Mouse (Mus musculus) layer of hippocampus, adult 18-20 months (tissue): ENCODE measurements around the gene Mex3a. TPM values are rescaled to one million over a fixed set of nuclear protein-coding genes. Genes with fewer than 3 reads are reported as not detected.

Experiments used
- DNase-seq, 2 experiments: peaks; one replicate each; pipeline ENCODE4 v3.0.0; 2022; ENCODE audit warnings: low spot score in 2 of 2
- total RNA-seq, 2 experiments: library from RNA; stranded (reverse); gene quantifications; 2 replicates each; pipeline ENCODE4 v1.2.3; 2021

The Mex3a gene
- total RNA-seq, 2 experiments from 2014 or later = 2.0 to 2.2 TPM

DNA sequence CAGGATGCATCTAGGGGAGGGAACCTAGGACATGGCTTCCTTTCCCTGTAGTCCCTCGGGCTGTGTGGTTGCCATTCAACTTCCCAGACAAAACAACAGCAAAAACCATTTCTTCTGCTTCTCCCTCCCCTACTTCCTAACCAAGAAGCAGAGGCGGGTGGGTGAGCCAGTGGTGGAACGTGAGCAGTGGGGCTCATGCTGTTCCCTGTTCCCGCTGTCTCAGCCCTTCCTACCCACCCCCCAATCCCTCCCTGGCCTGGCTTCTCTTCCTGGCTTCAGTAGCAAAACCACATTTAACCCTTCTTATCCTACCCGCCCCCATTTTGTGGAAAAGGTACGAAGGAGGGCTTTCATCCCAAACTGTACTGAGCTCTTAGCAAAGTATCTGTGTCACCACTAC, 27.1 kb upstream of the Mex3a start:
- DNase-seq = no peak

GRCm38 (mm10) chr3:88505765-88506164, 26.4 kb upstream of the Mex3a start:
- DNase-seq = no peak

- no peak for DNase-seq
Measured at GRCm38 (mm10) chr3:88509250-88509649, 22.9 kb upstream of the Mex3a start.

DNA sequence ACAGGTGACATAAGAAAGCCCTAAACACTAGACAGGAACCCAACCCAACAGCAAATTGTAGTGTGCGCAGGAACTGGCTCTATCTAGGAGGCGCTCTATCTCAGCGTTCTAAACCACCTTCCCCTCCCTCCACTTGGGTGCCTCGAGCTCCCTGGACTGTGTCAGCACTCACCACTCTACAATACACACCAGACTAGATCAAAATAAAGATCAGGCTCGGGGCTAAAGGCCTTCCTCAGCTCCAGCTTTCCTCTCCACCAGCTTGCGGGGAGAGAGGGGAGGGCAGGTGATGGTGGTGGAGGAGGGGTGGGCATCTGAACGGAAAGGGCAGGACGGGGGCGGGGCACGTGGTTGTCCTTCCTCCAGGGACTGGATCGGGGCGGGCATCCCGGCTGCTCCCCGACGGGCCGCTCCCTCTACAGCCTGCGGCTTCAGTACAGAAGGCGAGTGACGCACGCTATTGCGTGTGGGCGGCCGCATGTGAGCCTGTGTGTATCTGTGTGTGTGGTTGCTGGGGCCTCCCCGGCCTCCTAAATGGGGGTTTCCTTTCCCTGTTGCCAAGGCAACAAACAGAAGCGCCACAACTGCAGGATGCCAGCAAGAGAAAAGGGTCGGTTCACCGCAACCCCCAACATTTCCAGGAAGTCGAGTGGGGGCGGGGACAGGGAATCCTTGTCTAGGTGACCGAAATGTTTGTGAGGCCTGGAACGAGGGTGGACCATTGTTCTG, 22.3 kb upstream of the Mex3a start, which contains the start of gene Lmna:
TSS of gene Lmna (minus strand) at position 265 of the 729 bp plus-strand sequence.
- DNase-seq = peak; percentile 91 to 94

GRCm38 (mm10) chr3:88510421-88511289, 21.5 kb upstream of the Mex3a start:
- DNase-seq = no peak

GRCm38 (mm10) chr3:88511559-88511958, 20.6 kb upstream of the Mex3a start:
- DNase-seq = no peak

- DNase-seq = no peak
Measured at GRCm38 (mm10) chr3:88512141-88512895, 19.9 kb upstream of the Mex3a start.

DNA sequence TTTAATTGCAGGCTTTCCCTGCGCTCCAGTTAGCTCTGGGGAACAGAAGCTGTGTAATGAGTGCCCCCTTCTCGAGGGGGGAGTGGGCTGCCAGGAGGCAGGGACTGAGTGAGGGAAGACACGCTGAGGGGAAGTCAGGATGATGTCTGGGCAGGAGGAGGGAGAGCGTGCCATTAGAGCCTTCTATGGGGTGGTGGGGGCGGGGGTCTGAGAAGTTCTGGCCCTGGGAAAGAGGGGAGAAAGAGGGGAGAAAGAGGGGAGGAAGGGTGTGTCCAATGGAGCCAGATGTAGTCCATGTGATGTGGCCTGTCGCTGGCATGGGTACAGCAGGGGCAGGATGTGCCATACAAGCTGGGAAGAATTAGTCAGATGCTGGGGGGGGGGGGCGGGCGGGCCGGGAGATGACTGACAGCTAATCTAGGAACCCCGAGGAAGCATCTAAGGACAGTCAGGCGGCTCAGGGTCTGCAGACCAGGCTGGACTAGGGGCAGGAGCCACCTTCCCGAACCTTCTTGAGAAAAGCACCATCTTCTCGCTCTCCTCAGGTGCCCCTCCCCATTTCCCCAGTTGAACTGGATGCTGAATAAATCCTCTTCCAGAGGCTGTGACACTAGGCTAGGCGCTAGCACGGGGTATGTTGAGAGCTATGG, 19.2 kb upstream of the Mex3a start:
- no peak for DNase-seq

DNA sequence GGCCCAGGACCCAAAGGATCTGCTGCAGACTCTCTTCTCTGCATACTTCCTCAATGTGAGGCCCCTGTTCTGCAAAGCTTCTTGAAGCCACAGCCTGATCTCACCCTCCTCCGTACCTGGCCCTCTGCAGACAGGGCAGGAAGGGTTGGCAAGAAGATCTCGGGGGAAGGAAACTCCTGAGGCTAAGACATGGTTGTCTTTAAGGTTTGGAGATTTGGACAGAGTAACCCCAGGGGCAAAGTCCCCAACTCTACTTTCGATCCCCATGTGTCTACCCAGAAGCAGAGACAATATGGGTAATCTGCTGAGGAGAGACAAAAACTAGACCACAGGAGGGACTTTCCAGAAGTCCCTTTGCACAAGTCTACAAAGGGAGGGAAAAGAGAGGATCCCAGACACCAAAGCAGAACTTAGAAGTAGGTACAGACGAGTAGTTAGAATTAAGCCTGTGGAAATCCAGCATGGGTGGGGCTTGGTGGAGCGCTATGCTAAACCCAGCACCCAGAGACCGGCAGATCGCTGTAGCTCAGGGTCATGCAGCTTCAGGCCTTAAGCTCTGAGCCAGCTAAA, 18.6 kb upstream of the Mex3a start:
- no peak for DNase-seq

DNA sequence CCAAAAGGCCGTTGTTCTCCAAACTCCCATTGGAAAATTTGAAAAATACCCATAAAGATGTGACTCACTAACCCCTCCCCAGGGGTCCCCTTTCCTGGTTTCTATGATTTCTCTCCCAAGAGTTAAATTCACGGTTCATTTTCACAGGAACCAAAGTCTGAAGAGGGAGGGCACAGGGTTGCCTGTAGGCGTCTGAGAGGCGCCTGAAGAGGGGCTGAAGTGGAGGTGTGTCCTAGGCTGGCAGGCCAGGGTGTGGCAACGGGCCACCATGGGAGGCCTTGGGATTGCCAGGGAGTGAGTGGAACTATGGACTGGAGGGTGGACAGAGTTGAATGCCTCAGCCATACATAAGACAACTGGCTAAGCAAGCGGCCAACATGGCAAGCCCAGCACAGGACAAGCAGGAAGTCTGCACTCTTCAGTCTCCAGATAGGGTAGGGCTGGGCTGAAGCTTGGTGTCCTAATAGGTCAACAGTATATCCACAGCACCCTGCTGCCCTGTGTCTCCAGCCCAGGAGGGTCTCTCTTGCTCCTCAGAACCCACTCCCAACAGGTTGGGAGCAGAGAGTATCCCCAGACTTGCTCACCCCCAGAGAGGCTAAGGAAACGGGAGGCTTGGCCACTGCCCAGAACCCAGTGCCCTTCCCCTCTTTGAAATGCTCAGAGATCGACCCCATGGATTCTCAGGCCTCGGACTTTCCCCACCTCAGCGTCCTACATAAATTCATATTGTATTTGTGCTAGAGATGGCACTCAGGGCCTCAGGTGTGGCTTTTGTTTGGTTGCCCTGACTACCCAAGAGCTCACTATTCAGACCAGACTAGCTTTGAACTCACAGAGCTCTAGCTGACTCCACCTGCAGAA, 17.7 kb upstream of the Mex3a start:
- DNase-seq = no peak

GRCm38 (mm10) chr3:88515095-88515386, 17.2 kb upstream of the Mex3a start:
- no peak for DNase-seq

GRCm38 (mm10) chr3:88516407-88516806, 15.8 kb upstream of the Mex3a start:
- DNase-seq = no peak

GRCm38 (mm10) chr3:88518411-88518810, 13.8 kb upstream of the Mex3a start:
- DNase-seq = no peak

- DNase-seq = no peak
Measured at GRCm38 (mm10) chr3:88520078-88520477, 12.1 kb upstream of the Mex3a start.

- no peak for DNase-seq
Measured at GRCm38 (mm10) chr3:88521156-88521555, 11.0 kb upstream of the Mex3a start.

- DNase-seq = peak in 1 of 2 experiments; percentile 74
Measured at GRCm38 (mm10) chr3:88521803-88522331, 10.3 kb upstream of the Mex3a start.

DNA sequence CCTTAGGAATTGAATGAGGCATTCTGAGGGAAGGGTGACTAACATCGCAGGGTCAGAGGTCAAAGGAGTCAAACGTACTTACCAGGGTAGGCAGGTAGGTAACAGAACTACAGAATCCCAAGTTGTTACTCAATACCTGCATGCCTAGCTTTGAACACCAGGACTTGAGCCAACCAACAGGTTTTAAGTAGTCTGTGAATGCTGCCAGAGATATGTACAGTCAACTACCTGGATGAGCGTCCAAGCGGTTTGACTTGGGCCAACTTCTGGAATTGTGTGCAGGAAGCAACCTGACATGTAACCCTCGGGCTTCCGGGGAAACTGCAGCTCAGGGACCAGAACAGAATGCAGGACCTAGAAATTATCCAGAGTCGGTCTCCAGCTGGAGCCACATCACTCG, 9.2 kb upstream of the Mex3a start:
- no peak for DNase-seq

DNA sequence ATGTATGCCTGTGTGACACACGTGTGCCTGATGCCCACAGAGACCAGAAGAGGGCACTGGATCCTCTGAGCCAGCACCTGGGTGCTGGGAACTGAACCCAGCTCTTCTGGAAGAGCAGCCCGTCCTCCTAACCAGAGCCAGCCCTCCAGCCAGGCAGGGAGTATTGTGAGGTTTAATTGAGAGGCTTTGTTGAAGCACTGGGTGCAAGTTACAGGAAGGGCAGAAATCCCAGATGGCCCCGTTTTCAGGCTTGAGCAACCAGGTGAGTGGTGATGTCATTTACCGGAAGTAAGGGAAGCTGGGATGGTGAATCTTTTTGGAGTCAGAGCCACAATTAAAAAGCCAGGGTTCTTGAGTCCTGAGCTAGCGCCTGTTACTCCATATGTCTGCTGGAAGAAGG, 7.2 kb upstream of the Mex3a start:
- DNase-seq = no peak
